Mouse (Mus musculus) cerebellum, adult 11-12 months (tissue): ENCODE results near the gene Samd1.

ENCODE experiments used
- DNase-seq: peaks from one replicate; pipeline ENCODE4 v3.0.0; 2022

Gene Samd1

GRCm38 (mm10) chr8:83989243-83989642, 8.2 kb upstream of the Samd1 start:
- DNase-seq: no peak

- DNase-seq: no peak
Observed at GRCm38 (mm10) chr8:83990170-83990569, 7.3 kb upstream of the Samd1 start.

- no peak for DNase-seq
Observed at GRCm38 (mm10) chr8:83992488-83992887, 5.0 kb upstream of the Samd1 start.

- DNase-seq: no peak
Observed at GRCm38 (mm10) chr8:83994030-83994429, 3.4 kb upstream of the Samd1 start.

GRCm38 (mm10) chr8:83995973-83996372, 1.5 kb upstream of the Samd1 start:
- peak; percentile 74 for DNase-seq

- DNase-seq: peak; percentile 82
Observed at GRCm38 (mm10) chr8:83996567-83997505, 636 bp upstream of the Samd1 start.

- DNase-seq: peak; percentile 62
Observed at GRCm38 (mm10) chr8:83998231-83999056, 972 bp downstream of the Samd1 start.

GRCm38 (mm10) chr8:83999057-83999705, 1.7 kb downstream of the Samd1 start:
- peak; percentile 46 for DNase-seq

- DNase-seq: no peak
Observed at GRCm38 (mm10) chr8:83999825-84000224, 2.4 kb downstream of the Samd1 start.

- DNase-seq: peak; percentile 38
Observed at GRCm38 (mm10) chr8:84001281-84002000, 4.0 kb downstream of the Samd1 start, which contains the start of gene 1700067K01Rik. 1700067K01Rik (plus strand) TSS chr8:84001502.

GRCm38 (mm10) chr8:84002957-84003611, 5.6 kb downstream of the Samd1 start:
- peak; percentile 60 for DNase-seq

- DNase-seq: peak; percentile 29
Observed at GRCm38 (mm10) chr8:84003612-84004246, 6.3 kb downstream of the Samd1 start.

- DNase-seq: peak; percentile 94
Observed at GRCm38 (mm10) chr8:84004533-84005201, 7.2 kb downstream of the Samd1 start.

- DNase-seq: peak; percentile 46
Observed at GRCm38 (mm10) chr8:84005502-84005901, 8.0 kb downstream of the Samd1 start.

- no peak for DNase-seq
Observed at GRCm38 (mm10) chr8:84008362-84008761, 10.9 kb downstream of the Samd1 start.

GRCm38 (mm10) chr8:84009876-84010275, 12.4 kb downstream of the Samd1 start:
- DNase-seq: peak; percentile 78

GRCm38 (mm10) chr8:84010625-84011611, 13.4 kb downstream of the Samd1 start:
- peak; percentile 60 for DNase-seq

GRCm38 (mm10) chr8:84011705-84012498, 14.4 kb downstream of the Samd1 start, which contains the start of gene 2210011C24Rik:
2210011C24Rik (minus strand) TSS chr8:84012171.
- DNase-seq: peak; percentile 32
